Mouse (Mus musculus) stomach, postnatal 0 days (tissue): ENCODE data around the gene Ston1. TPM values are rescaled to one million over a fixed set of nuclear protein-coding genes. Genes with fewer than 3 reads are reported as not detected.

Experiments used
- ATAC-seq: fragments of 200-750 bp; cut with Nextera tagmentation; 2 replicates; pipeline ENCODE4 v1.8.0; 2017; ENCODE audit not compliant: low FRiP score, low TSS enrichment
- DNase-seq: peaks from one replicate; pipeline ENCODE4 v3.0.0-alpha.2; 2016; ENCODE audit warnings: low spot score
- H3K27ac ChIP-seq: fragments of 300-500 bp; sonication (generic); replicated peaks from 2 replicates; pipeline ENCODE4 v1.5.1; 2014; ENCODE audit warnings: mild to moderate bottlenecking, control low read depth
- H3K27me3 ChIP-seq: fragments of 300-500 bp; sonication (generic); 2 replicates; pipeline ENCODE4 v1.6.1; 2014; ENCODE audit warnings: low read length; ENCODE audit not compliant: control insufficient read depth, insufficient read depth
- H3K36me3 ChIP-seq: fragments of 300-500 bp; sonication (generic); 2 replicates; pipeline ENCODE4 v1.6.1; 2014; ENCODE audit warnings: low read length, mixed read lengths; ENCODE audit not compliant: control insufficient read depth, insufficient read depth
- H3K4me1 ChIP-seq: fragments of 300-500 bp; sonication (generic); replicated peaks from 2 replicates; pipeline ENCODE4 v1.6.1; 2014; ENCODE audit warnings: antibody characterized with exemption; ENCODE audit not compliant: control insufficient read depth, insufficient read depth
- H3K4me2 ChIP-seq: fragments of 300-500 bp; sonication (generic); replicated peaks from 2 replicates; pipeline ENCODE4 v1.6.1; 2014; ENCODE audit warnings: low read depth, mild to moderate bottlenecking, control low read depth, moderate library complexity
- H3K4me3 ChIP-seq: fragments of 300-500 bp; sonication (generic); 2 replicates; pipeline ENCODE4 v1.5.1; 2014; ENCODE audit warnings: low read depth, low read length, control low read depth
- H3K9ac ChIP-seq: fragments of 300-500 bp; sonication (generic); 2 replicates; pipeline ENCODE4 v1.6.1; 2014; ENCODE audit warnings: mild to moderate bottlenecking, low read length, control low read depth, mixed read lengths
- H3K9me3 ChIP-seq: fragments of 300-500 bp; sonication (generic); 2 replicates; pipeline ENCODE4 v1.6.1; 2016; ENCODE audit warnings: low read length; ENCODE audit not compliant: control insufficient read depth
- CTCF ChIP-seq: IDR thresholded peaks from 2 replicates; pipeline ENCODE4 v1.5.1; 2016; ENCODE audit warnings: antibody characterized with exemption, low read depth, mild to moderate bottlenecking, moderate library complexity
- EP300 ChIP-seq: optimal IDR thresholded peaks from 2 replicates; pipeline ENCODE3; 2016; ENCODE audit warnings: antibody characterized with exemption
- WGBS: fragments of 180-500 bp; shearing (Covaris S2); extraction: QIAGEN DNeasy Blood & Tissue Kit; methylation state at CpG from one replicate; pipeline ENCODE4 v1.1.7; 2014; 5-methylcytosine and 5-hydroxymethylcytosine counted together
- polyA plus RNA-seq: library from polyadenylated mRNA; unstranded; fragments of >200 nt; fragmentation: Nextera tagmentation; extraction: Ambion mirVana; gene quantifications from 2 replicates; pipeline ENCODE4 v1.2.1, GENCODE M21; 2015

Gene Ston1
- polyA plus RNA-seq, 1 experiment from 2014 or later, result 5.1 TPM

GRCm38 (mm10) chr17:88624386-88624785 is 26.9 kb downstream of the Ston1 start:
- Histone ChIP-seq H3K9ac (no peak overlapping the region), H3K9me3 (no peaks in the 10 kb centered on the region), H3K27me3 (no peaks in the 10 kb centered on the region), H3K4me1 (peaks cover 19% of the 10 kb centered on the region), H3K4me2 (no peak overlapping the region), H3K36me3 (no peaks in the 10 kb centered on the region), H3K27ac (no peak overlapping the region), H3K4me3 (no peak overlapping the region)
- 85% methylated on average over 4 of the region's 4 CpGs for WGBS
- TF ChIP-seq CTCF (no peak), EP300 (no peak)
- DNase-seq, result no peak
- no peak for ATAC-seq

GRCm38 (mm10) chr17:88625350-88625749 is 27.9 kb downstream of the Ston1 start:
- no peaks in the 10 kb centered on the region for H3K36me3 ChIP-seq
- H3K27ac ChIP-seq, result peak overlapping the region; percentile 97
- no peaks in the 10 kb centered on the region for H3K9me3 ChIP-seq
- no peak overlapping the region for H3K4me2 ChIP-seq
- H3K4me1 ChIP-seq, result peaks cover 25% of the 10 kb centered on the region
- DNase-seq (no peak), ATAC-seq (no peak)
- H3K4me3 ChIP-seq, result no peak overlapping the region
- no peak overlapping the region for H3K9ac ChIP-seq
- WGBS, result 88% methylated on average over 13 of the region's 13 CpGs
- TF ChIP-seq CTCF (no peak), EP300 (no peak)
- H3K27me3 ChIP-seq, result no peaks in the 10 kb centered on the region

GRCm38 (mm10) chr17:88625931-88626330 is 28.4 kb downstream of the Ston1 start:
- Histone ChIP-seq H3K9me3 (no peaks in the 10 kb centered on the region), H3K4me2 (peak overlapping the region; percentile 42; the same call in 1 of the 2 replicates), H3K27me3 (no peaks in the 10 kb centered on the region), H3K36me3 (no peaks in the 10 kb centered on the region), H3K9ac (no peak overlapping the region), H3K4me1 (peaks cover 25% of the 10 kb centered on the region), H3K27ac (peak overlapping the region; percentile 97), H3K4me3 (no peak overlapping the region)
- DNase-seq (no peak), ATAC-seq (no peak)
- TF ChIP-seq CTCF (no peak), EP300 (no peak)
- WGBS, result 40% methylated on average over 7 of the region's 7 CpGs

- ATAC-seq (peak; percentile 5; the same call in 1 of the 2 replicates), DNase-seq (no peak)
- Histone ChIP-seq H3K27me3 (no peaks in the 10 kb centered on the region), H3K27ac (peak overlapping the region; percentile 97), H3K4me3 (peak overlapping the region; percentile 17; the same call in 1 of the 2 replicates), H3K4me2 (peak overlapping the region; percentile 42), H3K4me1 (peaks cover 25% of the 10 kb centered on the region), H3K9me3 (no peaks in the 10 kb centered on the region), H3K36me3 (no peaks in the 10 kb centered on the region), H3K9ac (no peak overlapping the region)
- TF ChIP-seq CTCF (no peak), EP300 (no peak)
- 23% methylated on average over 7 of the region's 7 CpGs for WGBS
Observed at GRCm38 (mm10) chr17:88626347-88626811, 28.9 kb downstream of the Ston1 start.

- ATAC-seq, result peak; percentile 81
- peak overlapping the region; percentile 38; the same call in 1 of the 2 replicates for H3K9ac ChIP-seq
Observed at GRCm38 (mm10) chr17:88627150-88627549, 29.7 kb downstream of the Ston1 start.

GRCm38 (mm10) chr17:88628676-88629380 is 31.3 kb downstream of the Ston1 start:
- peak; percentile 35 for DNase-seq
- Histone ChIP-seq H3K4me1 (peaks cover 25% of the 10 kb centered on the region), H3K4me3 (no peak overlapping the region), H3K27me3 (no peaks in the 10 kb centered on the region), H3K36me3 (no peaks in the 10 kb centered on the region), H3K9me3 (no peaks in the 10 kb centered on the region), H3K9ac (0 out of 2 replicates have a peak overlapping the region, but pooled peaks have one; percentile 41), H3K4me2 (peak overlapping the region; percentile 47), H3K27ac (peak overlapping the region; percentile 97)
- peak; percentile 57 for ATAC-seq
- TF ChIP-seq CTCF (no peak), EP300 (no peak)
- 28% methylated on average over 10 of the region's 10 CpGs for WGBS

More at GRCm38 (mm10) chr17:88627150-88627549, 29.7 kb downstream of the Ston1 start:
- peak overlapping the region; percentile 17; the same call in 1 of the 2 replicates for H3K4me3 ChIP-seq
- DNase-seq, result peak; percentile 69
- peaks cover 25% of the 10 kb centered on the region for H3K4me1 ChIP-seq
- TF ChIP-seq CTCF (no peak), EP300 (no peak)
- H3K36me3 ChIP-seq, result no peaks in the 10 kb centered on the region
- H3K4me2 ChIP-seq, result peak overlapping the region; percentile 42
- H3K27me3 ChIP-seq, result no peaks in the 10 kb centered on the region
- H3K27ac ChIP-seq, result peak overlapping the region; percentile 97
- WGBS, result 25% methylated on average over 7 of the region's 7 CpGs
- H3K9me3 ChIP-seq, result no peaks in the 10 kb centered on the region
